Mouse (Mus musculus): ENCODE data around the gene D930007J09Rik. TPM values are rescaled to one million over a fixed set of nuclear protein-coding genes. Genes with fewer than 3 reads are reported as not detected.

D930007J09Rik gene
- total and polyA plus RNA-seq, 3 experiments, result 14.6 TPM; not detected in 2

GRCm38 (mm10) chr13:32797085-32797484 lies 5.6 kb downstream of the D930007J09Rik start (continued):
- TF ChIP-seq SIN3A (IDR thresholded peaks at IDR 0.05; ENCODE audit: low read length), result no peak
- TF ChIP-seq SMC3 (IDR thresholded peaks at IDR 0.05; ENCODE audit: low read depth, low read length), result peak; percentile 54
- no peak for TF ChIP-seq GABPA (IDR thresholded peaks at IDR 0.05; ENCODE audit: insufficient replicate concordance, low read depth, low read length)
- TF ChIP-seq MAX (IDR thresholded peaks at IDR 0.05; ENCODE audit: low read length), result no peak
- TF ChIP-seq POLR2A (IDR thresholded peaks at IDR 0.05; ENCODE audit: low read depth, low read length), result no peak
- peak; percentile 76 for TF ChIP-seq ZNF384 (IDR thresholded peaks at IDR 0.05; ENCODE audit: low read depth, low read length)
- no peak for TF ChIP-seq TBP (conservative IDR thresholded peaks at IDR 0.05; ENCODE audit: low read depth, low read length)
- no peak for TF ChIP-seq CHD2 (IDR thresholded peaks at IDR 0.05; ENCODE audit: low read length)

GRCm38 (mm10) chr13:32795166-32795565 lies 7.5 kb downstream of the D930007J09Rik start:
- Histone ChIP-seq H3K36me3 (replicated peaks in 1 of 2; ENCODE audit: control insufficient read depth in 1 of 2, insufficient read depth in 1 of 2, low read length in 1 of 2) (no peaks in the 10 kb centered on the region), H3K27ac (ENCODE audit: insufficient read depth, low read depth) (no peak overlapping the region), H3K9ac (ENCODE audit: insufficient read depth, low read depth) (no peak overlapping the region), H3K27me3 (replicated peaks) (no peaks in the 10 kb centered on the region), H3K4me2 (ENCODE audit: insufficient read depth, low read depth, poor library complexity, severe bottlenecking) (no peak overlapping the region), H3K4me1 (ENCODE audit: control insufficient read depth in 1 of 2, insufficient read depth in 2 of 2) (peaks cover 5 to 21% of the 10 kb centered on the region in 2 experiments; a peak in 3 of 4 replicates), H3K9me3 (replicated peaks; ENCODE audit: low read length) (no peaks in the 10 kb centered on the region), H3K4me3 (replicated peaks in 1 of 3; ENCODE audit: low read depth in 2 of 3, low read length in 2 of 3, poor library complexity in 1 of 3) (no peak overlapping the region), H3K79me2 (replicated peaks; ENCODE audit: control insufficient read depth, extremely low read depth, insufficient read depth, poor library complexity, severe bottlenecking) (no peaks in the 10 kb centered on the region)
- dilution Hi-C loops (cut with MboI; ENCODE audit: extremely low pct_ligation_motif_present, extremely low pct_unique_long_range_greater_than_20kb, low sequenced_read_pairs) (no loop called here), in situ Hi-C loops (cut with MboI; ENCODE audit: low pct_ligation_motif_present, low pct_unique_long_range_greater_than_20kb, low sequenced_read_pairs) (no loop called here)
- TF ChIP-seq MAX (IDR thresholded peaks at IDR 0.05; ENCODE audit: low read length), result no peak
- no peak for TF ChIP-seq POLR2AphosphoS2 (IDR thresholded peaks at IDR 0.05; ENCODE audit: low read depth, low read length)
- DNase-seq (ENCODE audit: extremely low read depth), result no peak

GRCm38 (mm10) chr13:32794619-32795018 lies 8.0 kb downstream of the D930007J09Rik start:
- TF ChIP-seq JUND (conservative IDR thresholded peaks at IDR 0.05; ENCODE audit: low read depth, low read length) (no peak), CHD2 (IDR thresholded peaks at IDR 0.05; ENCODE audit: low read length) (no peak), NRF1 (IDR thresholded peaks at IDR 0.05; ENCODE audit: low read depth, low read length) (no peak), ZMIZ1 (IDR thresholded peaks at IDR 0.05; ENCODE audit: low read depth, low read length) (no peak), SMC3 (IDR thresholded peaks at IDR 0.05; ENCODE audit: low read depth, low read length) (no peak), MXI1 (IDR thresholded peaks at IDR 0.05; ENCODE audit: low read depth, low read length) (no peak), UBTF (IDR thresholded peaks at IDR 0.05; ENCODE audit: low read depth, low read length) (no peak), TCF12 (IDR thresholded peaks at IDR 0.05; ENCODE audit: low read depth, low read length) (no peak), ZNF384 (IDR thresholded peaks at IDR 0.05; ENCODE audit: low read depth, low read length) (no peak), CHD1 (IDR thresholded peaks at IDR 0.05; ENCODE audit: low read depth, low read length) (no peak), TBP (conservative IDR thresholded peaks at IDR 0.05; ENCODE audit: low read depth, low read length) (no peak), MYC (IDR thresholded peaks at IDR 0.05; ENCODE audit: low read depth, low read length) (no peak), NELFE (IDR thresholded peaks at IDR 0.05; ENCODE audit: low read depth, low read length) (no peak), CTCF (conservative IDR thresholded peaks at IDR 0.05 in 1 of 2, IDR thresholded peaks at IDR 0.05 in 1 of 2; ENCODE audit: low read depth in 2 of 2, low read length in 2 of 2) (no peak), RCOR1 (conservative IDR thresholded peaks at IDR 0.05; ENCODE audit: low read depth, low read length) (no peak), ETS1 (conservative IDR thresholded peaks at IDR 0.05; ENCODE audit: low read depth, low read length) (no peak), EP300 (IDR thresholded peaks at IDR 0.05; ENCODE audit: low read length) (no peak), POLR2A (IDR thresholded peaks at IDR 0.05; ENCODE audit: low read depth, low read length) (no peak), MEF2A (IDR thresholded peaks at IDR 0.05; ENCODE audit: borderline replicate concordance, low read depth, low read length) (no peak)
- Histone ChIP-seq H3K27me3 (replicated peaks) (no peaks in the 10 kb centered on the region), H3K9ac (ENCODE audit: insufficient read depth, low read depth) (no peak overlapping the region), H3K27ac (ENCODE audit: insufficient read depth, low read depth) (no peak overlapping the region), H3K79me2 (replicated peaks; ENCODE audit: control insufficient read depth, extremely low read depth, insufficient read depth, poor library complexity, severe bottlenecking) (no peaks in the 10 kb centered on the region), H3K4me1 (ENCODE audit: control insufficient read depth in 1 of 2, insufficient read depth in 2 of 2) (peaks cover 5 to 23% of the 10 kb centered on the region in 2 experiments; a peak in 3 of 4 replicates), H3K9me3 (replicated peaks; ENCODE audit: low read length) (no peaks in the 10 kb centered on the region), H3K36me3 (replicated peaks in 1 of 2; ENCODE audit: control insufficient read depth in 1 of 2, insufficient read depth in 1 of 2, low read length in 1 of 2) (no peaks in the 10 kb centered on the region), H3K4me2 (ENCODE audit: insufficient read depth, low read depth, poor library complexity, severe bottlenecking) (no peak overlapping the region), H3K4me3 (replicated peaks in 1 of 3; ENCODE audit: low read depth in 2 of 3, low read length in 2 of 3, poor library complexity in 1 of 3) (no peak overlapping the region)
- no peak for DNase-seq (ENCODE audit: extremely low read depth)
- in situ Hi-C loops (cut with MboI; ENCODE audit: low pct_ligation_motif_present, low pct_unique_long_range_greater_than_20kb, low sequenced_read_pairs), result no loop called here
- dilution Hi-C loops (cut with MboI; ENCODE audit: extremely low pct_ligation_motif_present, extremely low pct_unique_long_range_greater_than_20kb, low sequenced_read_pairs), result no loop called here

All from CH12.LX (cell line).